Comparison of ENCODE assay signal across 17 mouse cellular contexts in the genomic region with DNA sequence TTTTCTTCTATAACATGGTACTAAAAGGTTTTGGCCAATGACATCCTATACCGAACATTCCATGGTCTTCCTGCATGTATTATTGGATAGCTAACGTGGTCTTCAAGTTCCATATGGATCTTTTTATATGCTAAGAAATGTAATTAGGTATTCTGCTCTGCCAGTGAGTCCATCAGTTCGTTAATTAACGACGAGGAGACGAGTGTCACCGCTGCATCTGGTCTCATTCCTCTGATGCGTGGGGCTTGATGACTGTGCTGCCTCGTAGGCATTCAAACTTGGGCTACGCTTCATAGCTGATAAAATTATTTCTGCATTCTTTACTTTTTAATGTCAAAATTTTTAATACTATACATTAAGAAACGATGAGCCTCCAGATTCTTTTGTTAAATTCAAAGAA.
"Had no signal": no experiment of that assay in that cellular context is flagged by ENCODE, and none has a peak within 500 bp of the region (broad histone marks: within the 10 kb centered on the region; RNA-seq: fewer than 3 reads in every experiment).

No protein-coding gene starts in this region.

- DNase-seq: liver, postnatal 0 days; lung, adult 2 months; lung, postnatal 14 days; lung, postnatal 36 days; right cerebral cortex, postnatal 14 days; thymus, adult 18-20 months; thymus, postnatal 14 days; thymus, postnatal 36 days had no signal

- H3K27ac ChIP-seq: liver, embryonic 15.5 days; lung, embryonic 15.5 days; macrophage; neural tube, embryonic 12.5 days; stomach, embryonic 15.5 days; stomach, postnatal 0 days had no signal

- H3K27me3 ChIP-seq: liver, embryonic 15.5 days; lung, embryonic 15.5 days; megakaryocyte, embryonic 14.5 days; neural tube, embryonic 12.5 days; stomach, embryonic 15.5 days had no signal

- H3K9me3 ChIP-seq: liver, embryonic 15.5 days; lung, embryonic 15.5 days; neural tube, embryonic 12.5 days; stomach, embryonic 15.5 days had no signal

- H3K9ac ChIP-seq: liver, embryonic 15.5 days; liver, postnatal 0 days; lung, embryonic 15.5 days; neural tube, embryonic 12.5 days; stomach, embryonic 15.5 days had no signal

- ATAC-seq: liver, postnatal 0 days; lung, postnatal 0 days had no signal

- H3K4me1 ChIP-seq: liver, embryonic 15.5 days; lung, embryonic 15.5 days; megakaryocyte, embryonic 14.5 days; neural tube, embryonic 12.5 days; stomach, embryonic 15.5 days had no signal

- H3K4me2 ChIP-seq: liver, embryonic 15.5 days; lung, embryonic 15.5 days; midbrain, embryonic 11.5 days; neural tube, embryonic 12.5 days; stomach, embryonic 15.5 days had no signal

- H3K36me3 ChIP-seq: liver, embryonic 15.5 days; lung, embryonic 15.5 days; neural tube, embryonic 12.5 days; stomach, embryonic 15.5 days had no signal

- H3K4me3 ChIP-seq: liver, embryonic 15.5 days; lung, embryonic 15.5 days; megakaryocyte, embryonic 14.5 days; neural tube, embryonic 12.5 days; stomach, embryonic 15.5 days had no signal
